ENCODE assay signal across 31 mouse cellular contexts in the genomic region with DNA sequence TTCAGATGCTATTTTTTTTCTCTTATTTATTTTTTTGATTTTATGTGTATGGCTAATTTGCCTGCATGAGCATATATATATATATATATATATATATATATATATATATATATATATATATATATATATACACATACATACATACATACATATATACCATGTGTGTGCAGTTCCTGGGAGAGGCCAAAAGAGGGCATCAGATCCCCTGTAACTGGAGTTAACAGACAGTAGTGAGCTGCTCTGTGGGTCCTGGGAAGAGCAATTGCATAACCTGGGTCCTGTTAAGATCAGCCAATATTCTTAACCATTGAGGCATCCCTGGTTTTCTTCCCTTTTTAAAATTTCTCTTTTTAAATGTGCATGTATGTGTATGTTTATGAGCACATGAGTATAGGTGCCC. TPM values are rescaled to one million over a fixed set of nuclear protein-coding genes. Genes with fewer than 3 reads are reported as not detected.
DNase-seq lines count a peak whose midpoint lies in the region; ATAC-seq and TF ChIP-seq lines count a peak whose summit lies in the region.
"Had no signal": no experiment of that assay in that cellular context is flagged by ENCODE, and none has a peak within 500 bp of the region (broad histone marks: within the 10 kb centered on the region; RNA-seq: fewer than 3 reads in every experiment).

No protein-coding gene starts in this region.

- 0 out of 2 replicates have a peak, but pooled peaks have one; percentile 2 for TF ChIP-seq CTCF in hindbrain, postnatal 0 days (IDR thresholded peaks at IDR 0.05; ENCODE audit: low read depth)
- peak in 1 of 3 experiments; percentile 27; a peak in 2 of 6 replicates for TF ChIP-seq CTCF in MEL (IDR thresholded peaks at IDR 0.05 in 2 of 3, conservative IDR thresholded peaks at IDR 0.05 in 1 of 3; ENCODE audit: control insufficient read depth in 1 of 3, insufficient read depth in 1 of 3, low read depth in 2 of 3, low read length in 3 of 3, poor library complexity in 1 of 3, severe bottlenecking in 1 of 3)
- no peak for TF ChIP-seq CTCF in midbrain, postnatal 0 days (IDR thresholded peaks at IDR 0.05)

- no peak for TF ChIP-seq POLR2A in MEL (IDR thresholded peaks at IDR 0.05; ENCODE audit: control insufficient read depth in 1 of 2, insufficient read depth in 1 of 2, low read depth in 1 of 2, low read length in 2 of 2, poor library complexity in 1 of 2)

- no peaks in the 10 kb centered on the region for H3K27me3 ChIP-seq in hindbrain, postnatal 0 days (ENCODE audit: insufficient read depth, low read length)
- H3K27me3 ChIP-seq in hindbrain, embryonic 10.5 days (ENCODE audit: insufficient read depth, poor library complexity, severe bottlenecking), result no peaks in the 10 kb centered on the region
- H3K27me3 ChIP-seq in MEL (ENCODE audit: control insufficient read depth in 1 of 2, insufficient read depth in 2 of 2, low read length in 2 of 2), result no peaks in the 10 kb centered on the region
- H3K27me3 ChIP-seq in forebrain, embryonic 11.5 days (ENCODE audit: control insufficient read depth, insufficient read depth, low read length), result no peaks in the 10 kb centered on the region
- H3K27me3 ChIP-seq in midbrain, postnatal 0 days (ENCODE audit: insufficient read depth, low read length), result no peaks in the 10 kb centered on the region
- H3K27me3 ChIP-seq: embryonic facial prominence, embryonic 13.5 days; forebrain, embryonic 13.5 days; heart, embryonic 12.5 days; heart, embryonic 15.5 days; Patski had no signal

- ATAC-seq in hindbrain, postnatal 0 days, result no peak
- ATAC-seq in granulocyte monocyte progenitor cell, adult 5-6 weeks (replicated peaks; ENCODE audit: poor library complexity, severe bottlenecking), result peak; percentile 52; the same call in 1 of the 2 replicates
- ATAC-seq in forebrain, embryonic 11.5 days (replicated peaks; ENCODE audit: low FRiP score), result no peak
- ATAC-seq in midbrain, postnatal 0 days (ENCODE audit: low FRiP score), result no peak
- ATAC-seq: activated CD4-positive, CD25-positive, alpha-beta regulatory T cell, adult 4 months; CD4-positive, CD25-positive, alpha-beta regulatory T cell, adult 4 months; forebrain, embryonic 13.5 days; forebrain, embryonic 16.5 days; Patski had no signal

- no peaks in the 10 kb centered on the region for H3K79me2 ChIP-seq in MEL (ENCODE audit: control insufficient read depth, insufficient read depth, low read length, poor library complexity)

- H3K4me1 ChIP-seq in hindbrain, postnatal 0 days (ENCODE audit: insufficient read depth, low read length), result no peaks in the 10 kb centered on the region
- no peaks in the 10 kb centered on the region for H3K4me1 ChIP-seq in hindbrain, embryonic 10.5 days (replicated peaks)
- H3K4me1 ChIP-seq in MEL (ENCODE audit: control insufficient read depth in 1 of 2, insufficient read depth in 2 of 2, low read length in 2 of 2), result no peaks in the 10 kb centered on the region
- H3K4me1 ChIP-seq in forebrain, embryonic 11.5 days (replicated peaks; ENCODE audit: control insufficient read depth, insufficient read depth, low read length), result no peaks in the 10 kb centered on the region
- H3K4me1 ChIP-seq in midbrain, postnatal 0 days (ENCODE audit: insufficient read depth, low read length), result no peaks in the 10 kb centered on the region
- H3K4me1 ChIP-seq: embryonic facial prominence, embryonic 10.5 days; forebrain, embryonic 13.5 days; heart, embryonic 12.5 days; heart, embryonic 15.5 days had no signal

- H3K9me3 ChIP-seq in hindbrain, postnatal 0 days (ENCODE audit: low read length), result no peaks in the 10 kb centered on the region
- H3K9me3 ChIP-seq in hindbrain, embryonic 10.5 days, result no peaks in the 10 kb centered on the region
- H3K9me3 ChIP-seq in MEL (replicated peaks; ENCODE audit: insufficient read depth, low read length), result no peaks in the 10 kb centered on the region; the same call in 1 of the 2 replicates
- H3K9me3 ChIP-seq in forebrain, embryonic 11.5 days (ENCODE audit: control insufficient read depth, low read length), result no peaks in the 10 kb centered on the region
- no peaks in the 10 kb centered on the region for H3K9me3 ChIP-seq in midbrain, postnatal 0 days (ENCODE audit: low read length)
- H3K9me3 ChIP-seq: embryonic facial prominence, embryonic 10.5 days; embryonic facial prominence, embryonic 13.5 days; forebrain, embryonic 13.5 days; heart, embryonic 12.5 days; heart, embryonic 15.5 days had no signal

- no peak overlapping the region for H3K4me3 ChIP-seq in hindbrain, postnatal 0 days (ENCODE audit: low read length)
- H3K4me3 ChIP-seq in hindbrain, embryonic 10.5 days, result no peak overlapping the region
- H3K4me3 ChIP-seq in MEL (ENCODE audit: control insufficient read depth in 1 of 2, insufficient read depth in 1 of 2, low read depth in 2 of 2, low read length in 2 of 2), result no peak overlapping the region
- no peak overlapping the region for H3K4me3 ChIP-seq in forebrain, embryonic 11.5 days (ENCODE audit: low read depth, low read length)
- no peak overlapping the region for H3K4me3 ChIP-seq in midbrain, postnatal 0 days (ENCODE audit: low read depth, low read length)
- H3K4me3 ChIP-seq: embryonic facial prominence, embryonic 10.5 days; embryonic facial prominence, embryonic 13.5 days; erythroblast, embryonic 14.5 days; forebrain, embryonic 13.5 days; gastrocnemius, adult 2 months; heart, embryonic 12.5 days; heart, embryonic 15.5 days had no signal

- TF ChIP-seq RAD21 in MEL (IDR thresholded peaks at IDR 0.05; ENCODE audit: low read depth, low read length), result peak; percentile 18

- no peak overlapping the region for H3K9ac ChIP-seq in hindbrain, postnatal 0 days (replicated peaks; ENCODE audit: low read length)
- no peak overlapping the region for H3K9ac ChIP-seq in MEL (ENCODE audit: control insufficient read depth, low read depth, low read length, poor library complexity, severe bottlenecking)
- H3K9ac ChIP-seq in forebrain, embryonic 11.5 days (ENCODE audit: low read length), result no peak overlapping the region
- H3K9ac ChIP-seq in midbrain, postnatal 0 days (replicated peaks; ENCODE audit: low read length, poor library complexity, severe bottlenecking), result no peak overlapping the region
- H3K9ac ChIP-seq: embryonic facial prominence, embryonic 13.5 days; forebrain, embryonic 13.5 days; heart, embryonic 12.5 days; heart, embryonic 15.5 days; hindbrain, embryonic 14.5 days had no signal

- peaks cover 18% of the 10 kb centered on the region for H3K36me3 ChIP-seq in hindbrain, postnatal 0 days (ENCODE audit: insufficient read depth, low read length)
- peaks cover 88% of the 10 kb centered on the region for H3K36me3 ChIP-seq in hindbrain, embryonic 10.5 days
- H3K36me3 ChIP-seq in MEL (ENCODE audit: control insufficient read depth in 1 of 2, insufficient read depth in 2 of 2, low read length in 2 of 2), result no peaks in the 10 kb centered on the region
- H3K36me3 ChIP-seq in forebrain, embryonic 11.5 days (ENCODE audit: control insufficient read depth, insufficient read depth, low read length), result peaks cover 2% of the 10 kb centered on the region
- H3K36me3 ChIP-seq in midbrain, postnatal 0 days (ENCODE audit: insufficient read depth, low read length), result peaks cover 35% of the 10 kb centered on the region

- no peak for TF ChIP-seq EP300 in MEL (IDR thresholded peaks at IDR 0.05; ENCODE audit: low read depth in 1 of 2, low read length in 2 of 2)

- H3K4me2 ChIP-seq in hindbrain, postnatal 0 days (ENCODE audit: low read depth, low read length), result no peak overlapping the region
- H3K4me2 ChIP-seq in forebrain, embryonic 11.5 days (ENCODE audit: low read depth, low read length, severe bottlenecking), result no peak overlapping the region
- no peak overlapping the region for H3K4me2 ChIP-seq in midbrain, postnatal 0 days (ENCODE audit: low read depth, low read length, poor library complexity, severe bottlenecking)
- H3K4me2 ChIP-seq: embryonic facial prominence, embryonic 13.5 days; forebrain, embryonic 13.5 days; heart, embryonic 12.5 days; heart, embryonic 15.5 days; hindbrain, embryonic 14.5 days had no signal

- H3K27ac ChIP-seq in hindbrain, postnatal 0 days, result no peak overlapping the region
- no peak overlapping the region for H3K27ac ChIP-seq in hindbrain, embryonic 10.5 days
- H3K27ac ChIP-seq in MEL (ENCODE audit: control insufficient read depth, low read depth, low read length), result no peak overlapping the region
- no peak overlapping the region for H3K27ac ChIP-seq in forebrain, embryonic 11.5 days (ENCODE audit: low read depth, low read length)
- no peak overlapping the region for H3K27ac ChIP-seq in midbrain, postnatal 0 days (ENCODE audit: low read depth, low read length)
- H3K27ac ChIP-seq: embryonic facial prominence, embryonic 10.5 days; embryonic facial prominence, embryonic 13.5 days; forebrain, embryonic 13.5 days; gastrocnemius, adult 2 months; heart, embryonic 15.5 days; hindbrain, embryonic 14.5 days had no signal

- no peak for DNase-seq in hindbrain, postnatal 0 days (ENCODE audit: low spot score)
- no peak for DNase-seq in hindbrain, embryonic 10.5 days (ENCODE audit: low spot score)
- DNase-seq in 416B (ENCODE audit: low read depth), result peak; percentile 50
- DNase-seq in MEL (ENCODE audit: low read depth, low spot score), result peak; percentile 41
- DNase-seq in urinary bladder, postnatal 14 days (ENCODE audit: low spot score), result no peak
- DNase-seq in forebrain, embryonic 11.5 days (ENCODE audit: low spot score), result no peak
- DNase-seq in midbrain, postnatal 0 days (ENCODE audit: low spot score), result no peak
- DNase-seq: adrenal gland, adult 8-10 months; adrenal gland, postnatal 25 days; cerebellum, adult 11-12 months; cerebellum, adult 8-10 months; cerebellum, postnatal 10 days; cerebellum, postnatal 36 days; embryo, embryonic 11 days; gastrocnemius, adult 2 months; gastrocnemius, postnatal 14 days; heart, adult 18-20 months; heart, postnatal 10 days; heart, postnatal 36 days had no signal

RNA-seq across cellular contexts. Expression of a gene that starts 8.6 kb away (rescaled TPM):
- 5.2 and 6.1 TPM in 2 replicates for total RNA-seq in hindbrain, postnatal 0 days (2014; rRNA removed)
- polyA plus RNA-seq in hindbrain, postnatal 0 days (2015; fragmentation: Nextera tagmentation; extraction: Ambion mirVana), result 2.5 and 3.1 TPM in 2 replicates
- 2.3 and 4.7 TPM in 2 replicates for polyA plus RNA-seq in hindbrain, embryonic 10.5 days (2016; fragmentation: Nextera tagmentation; extraction: Ambion mirVana)
- total RNA-seq in MEL (2012; rRNA removed), result 2.0 and 2.7 TPM in 2 replicates
- 1 to 10 TPM in 1 of 2 experiments, not detected in 1; 3.8 TPM for polyA plus RNA-seq in MEL (2012; ENCODE audit: insufficient read depth in 1 of 2, insufficient read length in 2 of 2, low read depth in 1 of 2, low replicate concordance in 2 of 2, missing spikeins in 1 of 2)
- total RNA-seq in granulocyte monocyte progenitor cell, adult 5-6 weeks (2014; fragmentation: Nextera tagmentation), result 3.6 and 8.5 TPM in 2 replicates
- total RNA-seq in granulocyte monocyte progenitor cell, adult 5-6 weeks (2017), result 3.3 and 3.5 TPM in 2 replicates
- 3.5 and 4.5 TPM in 2 replicates for polyA plus RNA-seq in forebrain, embryonic 11.5 days (2014; fragmentation: Nextera tagmentation; extraction: Ambion mirVana)
- 7.6 and 19.0 TPM in 2 replicates for total RNA-seq in midbrain, postnatal 0 days (2014; rRNA removed)
- 1.4 and 2.4 TPM in 2 replicates for polyA plus RNA-seq in midbrain, postnatal 0 days (2015; fragmentation: Nextera tagmentation; extraction: Ambion mirVana)

RNA-seq across cellular contexts. Expression of a gene that starts 14.7 kb away (rescaled TPM):
- 473 and 560 TPM in 2 replicates for total RNA-seq in hindbrain, postnatal 0 days (2014; rRNA removed)
- polyA plus RNA-seq in hindbrain, postnatal 0 days (2015; fragmentation: Nextera tagmentation; extraction: Ambion mirVana), result 486 and 490 TPM in 2 replicates
- 860 and 944 TPM in 2 replicates for polyA plus RNA-seq in hindbrain, embryonic 10.5 days (2016; fragmentation: Nextera tagmentation; extraction: Ambion mirVana)
- total RNA-seq in MEL (2012; rRNA removed), result 2,034 and 2,314 TPM in 2 replicates
- 1,000 to 10,000 TPM in 1 of 2 experiments, not detected in 1; 1,572 TPM for polyA plus RNA-seq in MEL (2012; ENCODE audit: insufficient read depth in 1 of 2, insufficient read length in 2 of 2, low read depth in 1 of 2, low replicate concordance in 2 of 2, missing spikeins in 1 of 2)
- 3,504 and 3,720 TPM in 2 replicates for total RNA-seq in granulocyte monocyte progenitor cell, adult 5-6 weeks (2014; fragmentation: Nextera tagmentation)
- 2,270 and 2,292 TPM in 2 replicates for total RNA-seq in granulocyte monocyte progenitor cell, adult 5-6 weeks (2017)
- polyA plus RNA-seq in forebrain, embryonic 11.5 days (2014; fragmentation: Nextera tagmentation; extraction: Ambion mirVana), result 746 and 852 TPM in 2 replicates
- 675 and 710 TPM in 2 replicates for total RNA-seq in midbrain, postnatal 0 days (2014; rRNA removed)
- 425 and 447 TPM in 2 replicates for polyA plus RNA-seq in midbrain, postnatal 0 days (2015; fragmentation: Nextera tagmentation; extraction: Ambion mirVana)

RNA-seq across cellular contexts. Expression of a gene that starts 14.9 kb away (rescaled TPM):
- 2.0 and 5.7 TPM in 2 replicates for total RNA-seq in hindbrain, postnatal 0 days (2014; rRNA removed)
- 4.8 and 5.9 TPM in 2 replicates for polyA plus RNA-seq in hindbrain, postnatal 0 days (2015; fragmentation: Nextera tagmentation; extraction: Ambion mirVana)
- polyA plus RNA-seq in hindbrain, embryonic 10.5 days (2016; fragmentation: Nextera tagmentation; extraction: Ambion mirVana), result 5.0 and 5.6 TPM in 2 replicates
- total RNA-seq in MEL (2012; rRNA removed), result 13.6 and 15.0 TPM in 2 replicates
- polyA plus RNA-seq in MEL (2012; ENCODE audit: insufficient read depth in 1 of 2, insufficient read length in 2 of 2, low read depth in 1 of 2, low replicate concordance in 2 of 2, missing spikeins in 1 of 2), result 10 to 100 TPM in 1 of 2 experiments, not detected in 1; 40.4 TPM
- total RNA-seq in granulocyte monocyte progenitor cell, adult 5-6 weeks (2014; fragmentation: Nextera tagmentation), result 0.81 TPM in 1 of 2 replicates, not detected in the other
- 2.4 and 5.6 TPM in 2 replicates for total RNA-seq in granulocyte monocyte progenitor cell, adult 5-6 weeks (2017)
- polyA plus RNA-seq in forebrain, embryonic 11.5 days (2014; fragmentation: Nextera tagmentation; extraction: Ambion mirVana), result 4.2 and 5.3 TPM in 2 replicates
- total RNA-seq in midbrain, postnatal 0 days (2014; rRNA removed), result 2.5 and 8.3 TPM in 2 replicates
- polyA plus RNA-seq in midbrain, postnatal 0 days (2015; fragmentation: Nextera tagmentation; extraction: Ambion mirVana), result 4.7 and 5.1 TPM in 2 replicates

Comparison
In these comparisons a context has a peak if more than half of its experiments do, and no peak if none do; other contexts are left out.
1. DNase-seq: peak in 416B (single experiment) and MEL (single experiment); none in hindbrain, postnatal 0 days (single experiment), hindbrain, embryonic 10.5 days (single experiment), urinary bladder, postnatal 14 days (single experiment), forebrain, embryonic 11.5 days (single experiment) and midbrain, postnatal 0 days (single experiment).